Mouse (Mus musculus): ENCODE results near the gene Cnrip1. TPM values are rescaled to one million over a fixed set of nuclear protein-coding genes. Genes with fewer than 3 reads are reported as not detected.

Cnrip1 gene
- polyA plus RNA-seq, 1 experiment from 2014 or later = 13.0 TPM

DNA sequence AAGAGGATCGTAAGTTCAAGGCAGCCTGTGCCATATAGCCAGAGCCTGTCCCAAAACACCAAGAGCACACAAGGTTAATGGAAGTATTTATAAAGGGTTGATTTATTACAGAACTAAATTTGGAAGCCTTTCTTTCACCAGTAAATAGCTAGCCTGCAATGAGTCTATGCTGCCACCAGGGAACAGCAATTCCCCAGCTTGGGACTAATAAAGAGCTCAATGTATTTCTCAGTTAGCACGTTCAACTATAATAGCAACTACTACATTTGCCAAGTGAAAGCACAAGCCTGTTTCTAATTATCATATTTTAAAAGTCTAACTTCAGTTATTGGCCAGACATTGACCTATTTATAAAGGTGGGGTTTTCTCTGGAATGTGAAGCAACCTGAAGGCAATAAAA lies 31.6 kb downstream of the Cnrip1 start:
- Histone ChIP-seq H3K36me3 (ENCODE audit: control insufficient read depth, insufficient read depth, low read length) (no peaks in the 10 kb centered on the region), H3K27ac (ENCODE audit: low read depth, low read length) (no peak overlapping the region), H3K27me3 (replicated peaks; ENCODE audit: control insufficient read depth, insufficient read depth, low read length) (no peaks in the 10 kb centered on the region), H3K9ac (ENCODE audit: low read depth, low read length) (no peak overlapping the region), H3K4me3 (ENCODE audit: low read depth, low read length) (no peak overlapping the region), H3K4me1 (replicated peaks; ENCODE audit: control insufficient read depth, insufficient read depth, low read length) (no peaks in the 10 kb centered on the region), H3K4me2 (no peak overlapping the region), H3K9me3 (ENCODE audit: control insufficient read depth, low read length) (no peaks in the 10 kb centered on the region)
- ATAC-seq (replicated peaks; ENCODE audit: low FRiP score) (no peak), DNase-seq (ENCODE audit: low spot score) (no peak)
- 67% methylated on average over 2 of the region's 2 CpGs for WGBS

GRCm38 (mm10) chr11:17083455-17083854 lies 32.1 kb downstream of the Cnrip1 start:
- WGBS = 94% methylated on average over 3 of the region's 3 CpGs
- no peak for ATAC-seq (replicated peaks; ENCODE audit: low FRiP score)

DNA sequence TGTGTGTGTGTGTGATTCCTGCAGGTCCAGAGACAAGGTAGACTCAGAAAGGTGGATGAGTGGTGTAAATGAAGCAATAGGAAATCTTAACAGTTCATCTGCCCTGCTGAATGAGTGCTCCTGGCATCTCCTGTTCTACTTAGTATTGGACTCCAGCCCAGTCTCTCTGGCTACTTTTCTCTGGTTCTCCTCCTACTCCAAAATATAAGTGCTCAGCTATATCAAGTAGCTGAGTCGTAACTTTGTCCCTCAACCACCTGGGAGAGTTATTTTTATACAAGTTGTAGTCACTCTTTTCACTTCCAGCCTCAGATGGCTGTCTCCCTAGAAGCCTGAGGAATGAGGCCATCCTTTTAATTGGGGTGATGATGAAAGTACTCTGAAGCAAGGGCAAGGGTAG lies 32.5 kb downstream of the Cnrip1 start:
- H3K9me3 ChIP-seq (ENCODE audit: control insufficient read depth, low read length) = no peaks in the 10 kb centered on the region
- no peak overlapping the region for H3K27ac ChIP-seq (ENCODE audit: low read depth, low read length)
- H3K36me3 ChIP-seq (ENCODE audit: control insufficient read depth, insufficient read depth, low read length) = no peaks in the 10 kb centered on the region
- no peak overlapping the region for H3K4me3 ChIP-seq (ENCODE audit: low read depth, low read length)
- no peak for DNase-seq (ENCODE audit: low spot score)
- H3K4me2 ChIP-seq = no peak overlapping the region
- WGBS = 66% methylated on average over 1 of the region's 1 CpGs
- ATAC-seq (replicated peaks; ENCODE audit: low FRiP score) = no peak
- H3K9ac ChIP-seq (ENCODE audit: low read depth, low read length) = no peak overlapping the region
- no peaks in the 10 kb centered on the region for H3K27me3 ChIP-seq (replicated peaks; ENCODE audit: control insufficient read depth, insufficient read depth, low read length)
- no peaks in the 10 kb centered on the region for H3K4me1 ChIP-seq (replicated peaks; ENCODE audit: control insufficient read depth, insufficient read depth, low read length)

More at GRCm38 (mm10) chr11:17083455-17083854, 32.1 kb downstream of the Cnrip1 start:
- H3K4me3 ChIP-seq (ENCODE audit: low read depth, low read length) = no peak overlapping the region
- H3K27me3 ChIP-seq (replicated peaks; ENCODE audit: control insufficient read depth, insufficient read depth, low read length) = no peaks in the 10 kb centered on the region
- H3K4me1 ChIP-seq (replicated peaks; ENCODE audit: control insufficient read depth, insufficient read depth, low read length) = no peaks in the 10 kb centered on the region
- H3K27ac ChIP-seq (ENCODE audit: low read depth, low read length) = no peak overlapping the region
- H3K9ac ChIP-seq (ENCODE audit: low read depth, low read length) = no peak overlapping the region
- no peak overlapping the region for H3K4me2 ChIP-seq
- DNase-seq (ENCODE audit: low spot score) = no peak
- no peaks in the 10 kb centered on the region for H3K36me3 ChIP-seq (ENCODE audit: control insufficient read depth, insufficient read depth, low read length)
- H3K9me3 ChIP-seq (ENCODE audit: control insufficient read depth, low read length) = no peaks in the 10 kb centered on the region

- DNase-seq (ENCODE audit: low spot score) (no peak), ATAC-seq (replicated peaks; ENCODE audit: low FRiP score) (no peak; the same call in 1 of the 2 replicates)
- no peaks in the 10 kb centered on the region for H3K27me3 ChIP-seq (replicated peaks; ENCODE audit: control insufficient read depth, insufficient read depth, low read length)
- no peak overlapping the region for H3K9ac ChIP-seq (ENCODE audit: low read depth, low read length)
- H3K4me2 ChIP-seq = no peak overlapping the region
- WGBS = 25% methylated on average over 5 of the region's 5 CpGs
- H3K4me1 ChIP-seq (replicated peaks; ENCODE audit: control insufficient read depth, insufficient read depth, low read length) = no peaks in the 10 kb centered on the region
- H3K9me3 ChIP-seq (ENCODE audit: control insufficient read depth, low read length) = no peaks in the 10 kb centered on the region
- no peak overlapping the region for H3K27ac ChIP-seq (ENCODE audit: low read depth, low read length)
- no peak overlapping the region for H3K4me3 ChIP-seq (ENCODE audit: low read depth, low read length)
- H3K36me3 ChIP-seq (ENCODE audit: control insufficient read depth, insufficient read depth, low read length) = no peaks in the 10 kb centered on the region
Measured at GRCm38 (mm10) chr11:17086106-17086505, 34.7 kb downstream of the Cnrip1 start.

GRCm38 (mm10) chr11:17106936-17107335 lies 55.5 kb downstream of the Cnrip1 start:
- Histone ChIP-seq H3K4me3 (ENCODE audit: low read depth, low read length) (no peak overlapping the region), H3K27me3 (replicated peaks; ENCODE audit: control insufficient read depth, insufficient read depth, low read length) (no peaks in the 10 kb centered on the region), H3K9me3 (ENCODE audit: control insufficient read depth, low read length) (no peaks in the 10 kb centered on the region), H3K27ac (ENCODE audit: low read depth, low read length) (no peak overlapping the region), H3K4me1 (replicated peaks; ENCODE audit: control insufficient read depth, insufficient read depth, low read length) (no peaks in the 10 kb centered on the region), H3K36me3 (ENCODE audit: control insufficient read depth, insufficient read depth, low read length) (no peaks in the 10 kb centered on the region), H3K4me2 (no peak overlapping the region), H3K9ac (ENCODE audit: low read depth, low read length) (no peak overlapping the region)
- WGBS = 83% methylated on average over 5 of the region's 5 CpGs
- ATAC-seq (replicated peaks; ENCODE audit: low FRiP score) = no peak
- DNase-seq (ENCODE audit: low spot score) = no peak

GRCm38 (mm10) chr11:17107359-17107758 lies 56.0 kb downstream of the Cnrip1 start:
- DNase-seq (ENCODE audit: low spot score) (no peak), ATAC-seq (replicated peaks; ENCODE audit: low FRiP score) (no peak)
- no peak overlapping the region for H3K4me2 ChIP-seq
- H3K4me1 ChIP-seq (replicated peaks; ENCODE audit: control insufficient read depth, insufficient read depth, low read length) = no peaks in the 10 kb centered on the region
- no peak overlapping the region for H3K9ac ChIP-seq (ENCODE audit: low read depth, low read length)
- H3K4me3 ChIP-seq (ENCODE audit: low read depth, low read length) = no peak overlapping the region
- 76% methylated on average over 6 of the region's 6 CpGs for whole genome bisulfite sequencing
- no peak overlapping the region for H3K27ac ChIP-seq (ENCODE audit: low read depth, low read length)
- no peaks in the 10 kb centered on the region for H3K27me3 ChIP-seq (replicated peaks; ENCODE audit: control insufficient read depth, insufficient read depth, low read length)
- H3K36me3 ChIP-seq (ENCODE audit: control insufficient read depth, insufficient read depth, low read length) = no peaks in the 10 kb centered on the region
- H3K9me3 ChIP-seq (ENCODE audit: control insufficient read depth, low read length) = no peaks in the 10 kb centered on the region

GRCm38 (mm10) chr11:17112419-17113090 lies 61.2 kb downstream of the Cnrip1 start:
- Histone ChIP-seq H3K9me3 (ENCODE audit: control insufficient read depth, low read length) (no peaks in the 10 kb centered on the region), H3K4me1 (replicated peaks; ENCODE audit: control insufficient read depth, insufficient read depth, low read length) (no peaks in the 10 kb centered on the region), H3K4me2 (no peak overlapping the region), H3K36me3 (ENCODE audit: control insufficient read depth, insufficient read depth, low read length) (no peaks in the 10 kb centered on the region), H3K9ac (ENCODE audit: low read depth, low read length) (no peak overlapping the region), H3K27me3 (replicated peaks; ENCODE audit: control insufficient read depth, insufficient read depth, low read length) (no peaks in the 10 kb centered on the region), H3K4me3 (ENCODE audit: low read depth, low read length) (no peak overlapping the region), H3K27ac (ENCODE audit: low read depth, low read length) (no peak overlapping the region)
- 66% methylated on average over 1 of the region's 1 CpGs for WGBS
- no peak for ATAC-seq (replicated peaks; ENCODE audit: low FRiP score)
- DNase-seq (ENCODE audit: low spot score) = no peak

DNA sequence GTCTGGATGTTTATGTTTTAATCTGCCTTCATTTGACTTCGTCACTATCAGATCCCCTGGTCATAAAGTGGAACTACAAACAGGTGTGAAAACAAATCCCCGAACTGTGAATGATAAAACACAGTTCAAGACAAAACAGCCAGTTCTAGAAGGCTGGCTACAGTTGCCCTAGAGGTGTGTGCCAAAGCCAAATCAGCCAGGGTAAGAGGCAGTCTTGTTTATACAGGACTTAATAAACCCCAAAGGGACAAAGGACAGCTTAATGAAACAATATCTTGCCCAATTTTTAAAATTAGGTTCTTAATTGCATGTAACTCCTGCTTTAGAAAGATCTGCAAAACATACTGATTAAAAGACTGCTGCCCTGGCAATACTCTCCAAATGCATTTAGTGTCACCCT lies 75.0 kb downstream of the Cnrip1 start:
- Histone ChIP-seq H3K36me3 (ENCODE audit: control insufficient read depth, insufficient read depth, low read length) (no peaks in the 10 kb centered on the region), H3K4me1 (replicated peaks; ENCODE audit: control insufficient read depth, insufficient read depth, low read length) (no peaks in the 10 kb centered on the region), H3K4me3 (ENCODE audit: low read depth, low read length) (no peak overlapping the region), H3K27ac (ENCODE audit: low read depth, low read length) (no peak overlapping the region), H3K9ac (ENCODE audit: low read depth, low read length) (no peak overlapping the region), H3K27me3 (replicated peaks; ENCODE audit: control insufficient read depth, insufficient read depth, low read length) (no peaks in the 10 kb centered on the region), H3K9me3 (ENCODE audit: control insufficient read depth, low read length) (no peaks in the 10 kb centered on the region), H3K4me2 (no peak overlapping the region)
- WGBS = 67% methylated on average over 2 of the region's 2 CpGs
- no peak for DNase-seq (ENCODE audit: low spot score)
- no peak for ATAC-seq (replicated peaks; ENCODE audit: low FRiP score)
